Mouse (Mus musculus): ENCODE results near the gene Pbx2. TPM values are rescaled to one million over a fixed set of nuclear protein-coding genes. Genes with fewer than 3 reads are reported as not detected.

Pbx2 gene
- total RNA-seq, 2 experiments from 2014 or later = 12.1 to 13.6 TPM

GRCm38 (mm10) chr17:34604061-34604508 lies 13.0 kb downstream of the Pbx2 start, which contains the start of gene Agpat1:
Agpat1 (plus strand) TSS chr17:34604262.
- DNase-seq = peak; percentile 99

- peak; percentile 65 for DNase-seq
These were observed 13.6 kb downstream of the Pbx2 start for GRCm38 (mm10) chr17:34604511-34605237.

GRCm38 (mm10) chr17:34605609-34606008 lies 14.5 kb downstream of the Pbx2 start:
- DNase-seq = peak; percentile 97

DNA sequence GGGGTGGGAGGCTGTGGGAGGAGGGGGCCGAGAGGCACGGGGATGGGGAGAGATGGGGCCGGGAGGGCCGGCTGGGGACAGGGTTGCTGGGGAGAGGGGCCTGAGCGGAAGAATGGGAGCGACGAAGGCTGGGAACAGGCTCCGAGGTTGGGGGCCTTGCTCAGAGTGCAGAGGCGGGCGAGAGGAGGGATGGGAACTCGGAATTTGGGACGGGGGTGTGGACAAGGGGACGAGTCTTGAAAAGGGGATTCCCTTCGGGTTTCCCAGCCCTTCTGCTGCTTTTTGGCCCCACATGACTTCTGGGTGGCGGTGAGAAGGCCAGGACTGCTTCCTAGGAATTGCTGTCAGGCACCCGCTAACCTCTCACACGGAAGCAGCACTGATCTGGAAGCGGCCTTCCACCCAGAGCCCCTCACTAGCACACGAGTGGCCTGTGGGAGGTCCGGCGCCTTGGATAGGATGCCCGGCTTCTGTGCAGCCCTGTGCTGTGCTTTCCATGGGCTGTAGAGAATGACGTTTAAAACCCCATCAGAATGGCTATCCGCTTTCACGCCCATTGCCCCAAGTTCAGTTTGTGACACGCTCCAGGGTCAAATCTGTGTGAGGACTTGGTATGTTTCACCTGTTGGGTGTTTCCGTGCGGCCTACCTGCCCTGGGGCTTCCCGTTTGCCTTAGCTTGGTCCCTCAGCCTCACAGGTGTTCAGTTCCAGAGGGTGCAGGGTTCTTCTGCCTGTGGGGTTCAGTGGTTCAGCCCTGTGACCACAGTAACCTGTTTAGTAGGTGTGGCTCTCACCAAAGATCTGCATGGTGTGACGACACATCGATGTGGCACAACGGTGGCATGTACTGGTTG lies 15.3 kb downstream of the Pbx2 start:
- no peak for DNase-seq

DNA sequence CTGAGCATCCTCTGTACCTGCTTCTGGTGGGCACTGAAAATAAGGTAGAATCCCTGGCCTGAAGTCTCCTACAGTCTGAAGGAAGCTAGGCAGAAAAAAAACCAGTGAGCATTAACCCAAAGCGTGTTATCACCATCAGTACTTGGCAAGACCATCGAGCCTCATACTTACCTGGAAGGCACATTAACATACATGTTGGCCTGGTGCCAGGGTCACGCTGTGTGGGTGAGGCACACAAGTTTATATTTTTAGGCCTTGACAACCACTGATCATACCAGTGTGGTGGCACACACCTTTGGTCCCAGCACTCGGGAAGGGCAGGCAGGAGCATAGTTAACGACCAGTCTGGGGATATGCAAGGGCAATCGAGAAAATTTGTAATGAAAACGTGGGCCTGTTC lies 16.9 kb downstream of the Pbx2 start:
- DNase-seq = no peak

- DNase-seq = no peak
These were observed 20.0 kb downstream of the Pbx2 start for GRCm38 (mm10) chr17:34611050-34611449.

DNA sequence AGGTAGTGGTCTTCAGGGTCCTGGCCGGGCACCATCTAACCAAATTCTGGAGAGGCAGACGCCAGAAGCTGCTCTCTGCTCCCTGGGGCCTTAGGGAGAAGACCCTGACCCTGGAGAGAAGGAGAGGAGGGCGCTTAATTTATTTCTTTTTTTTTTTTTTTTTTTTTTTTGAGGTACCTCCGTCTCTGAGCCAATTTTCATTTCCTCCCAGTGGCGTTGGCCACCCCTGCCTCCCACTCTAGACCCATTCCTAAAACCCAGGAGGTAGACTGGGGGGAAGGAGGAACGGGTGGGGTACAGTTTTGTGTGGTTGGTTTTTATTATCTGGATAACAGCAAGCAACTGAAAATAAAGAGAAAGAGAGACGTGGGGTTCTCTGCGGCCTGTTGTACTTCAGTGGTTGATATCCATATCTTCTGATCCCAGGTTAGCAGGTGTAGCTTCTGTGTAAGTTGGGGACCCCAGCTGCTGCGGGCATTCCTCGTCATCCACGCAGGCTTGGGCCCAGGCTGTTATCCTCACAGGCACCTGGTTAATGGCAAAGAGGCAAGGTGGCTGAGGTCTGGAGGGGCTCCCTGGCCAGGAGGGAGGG lies 22.1 kb downstream of the Pbx2 start:
- DNase-seq = no peak

- no peak for DNase-seq
These were observed 22.8 kb downstream of the Pbx2 start for GRCm38 (mm10) chr17:34613830-34614229.

GRCm38 (mm10) chr17:34615871-34616270 lies 24.8 kb downstream of the Pbx2 start, which contains the start of gene Egfl8:
Egfl8 (minus strand) TSS chr17:34615971.
- DNase-seq = no peak

GRCm38 (mm10) chr17:34618999-34619398 lies 27.9 kb downstream of the Pbx2 start:
- DNase-seq = no peak

- DNase-seq = no peak
These were observed 29.9 kb downstream of the Pbx2 start for GRCm38 (mm10) chr17:34621006-34621405.

DNA sequence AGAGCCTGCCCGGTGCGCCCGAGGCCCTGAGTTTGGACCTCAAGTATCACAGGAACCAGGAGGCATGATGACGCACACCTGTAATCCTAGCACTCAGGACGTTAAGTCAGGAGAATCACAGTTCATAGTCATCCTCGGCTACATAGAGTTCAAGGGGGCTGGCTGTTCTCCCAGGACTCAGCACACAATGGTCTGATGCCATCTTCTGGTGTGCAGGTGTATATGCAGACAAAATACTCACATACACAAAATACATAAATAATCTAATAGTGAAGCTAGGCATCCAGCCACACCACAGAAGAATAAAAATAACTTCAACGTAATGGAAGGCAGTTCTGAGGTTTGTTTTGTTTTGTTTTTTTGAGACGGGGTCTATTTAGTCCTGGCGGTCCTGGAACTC lies 32.1 kb downstream of the Pbx2 start:
- no peak for DNase-seq

GRCm38 (mm10) chr17:34624981-34625380 lies 33.9 kb downstream of the Pbx2 start:
- DNase-seq = no peak

GRCm38 (mm10) chr17:34626062-34626772 lies 35.2 kb downstream of the Pbx2 start:
- no peak for DNase-seq

- DNase-seq = no peak
These were observed 35.7 kb downstream of the Pbx2 start for GRCm38 (mm10) chr17:34626773-34627092.

DNA sequence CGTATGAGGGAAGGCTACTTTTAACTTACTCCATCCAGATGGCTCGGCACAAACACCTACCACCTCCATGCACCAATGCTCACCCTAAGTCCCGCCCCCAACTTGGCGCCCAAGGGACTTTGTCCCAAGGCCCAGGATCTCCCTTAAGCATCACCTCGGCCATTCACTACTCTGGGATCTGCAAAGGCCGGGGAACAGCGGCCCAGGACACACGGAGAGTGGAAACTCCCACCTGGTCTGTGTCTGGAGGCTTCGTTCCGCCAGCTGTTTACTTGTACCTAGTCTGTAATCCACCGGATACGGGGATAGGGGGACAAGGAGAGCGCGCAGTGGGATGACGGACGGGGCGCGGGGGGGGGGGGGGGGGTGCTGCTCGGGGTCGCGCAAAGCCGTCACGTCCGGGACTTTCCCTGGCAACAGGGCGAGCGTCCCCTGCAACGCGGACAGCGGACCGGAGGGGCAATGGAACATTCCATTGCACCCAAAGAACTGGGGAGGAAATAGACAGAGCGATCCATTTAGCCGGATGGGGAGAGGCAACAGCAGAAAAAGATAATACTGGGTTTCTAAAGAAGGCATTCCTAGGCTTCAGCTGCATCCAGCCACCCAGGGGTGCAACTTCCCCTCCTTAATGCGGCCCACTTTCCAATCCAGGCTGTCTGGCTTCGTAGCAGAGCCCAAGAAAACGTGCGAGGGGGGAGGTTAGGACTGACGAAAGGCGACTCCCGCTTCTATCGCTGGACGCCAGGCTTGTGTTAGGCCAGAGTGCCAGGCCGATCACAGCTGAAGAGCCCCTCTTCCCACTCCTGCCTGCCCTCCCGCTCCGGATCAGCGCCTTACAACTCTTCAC lies 36.3 kb downstream of the Pbx2 start:
- DNase-seq = peak; percentile 85

DNA sequence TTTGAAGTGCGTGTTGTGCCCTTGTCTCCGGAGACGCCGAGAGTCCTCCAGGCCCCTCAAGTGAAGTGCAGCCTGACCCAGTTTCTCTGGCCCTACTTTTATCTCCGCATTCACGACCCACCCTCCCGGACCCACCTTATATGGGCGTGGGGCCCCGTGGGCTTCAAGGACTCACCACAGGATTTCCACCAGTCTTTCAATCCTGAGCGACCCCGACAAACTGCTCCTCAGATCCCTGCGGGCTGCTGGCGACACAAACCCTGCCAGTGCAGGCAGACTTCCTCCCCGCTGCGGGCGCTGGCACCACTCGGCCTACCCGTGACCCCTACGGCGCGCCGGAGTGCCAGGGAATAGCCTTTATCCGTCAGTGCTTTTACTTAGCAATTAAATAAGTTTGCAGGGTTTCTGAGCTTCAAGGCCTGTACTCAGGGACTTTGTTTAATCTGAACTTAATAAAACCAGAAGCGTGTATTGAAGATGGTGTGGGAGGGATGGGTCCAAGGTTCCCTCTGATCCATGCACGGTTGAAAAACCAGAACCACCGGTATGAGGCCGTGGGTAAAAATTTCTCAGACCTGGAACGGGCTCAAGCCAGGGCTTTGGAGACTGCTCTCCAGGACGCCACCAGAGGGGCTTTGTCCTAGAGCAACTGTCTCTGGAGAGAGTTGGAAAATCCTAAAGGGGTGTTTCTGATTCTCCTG lies 37.0 kb downstream of the Pbx2 start, which contains the start of gene Ppt2:
Gene Ppt2, minus strand, starts transcription at position 568 of the 701 bp plus-strand sequence.
- no peak for DNase-seq

DNA sequence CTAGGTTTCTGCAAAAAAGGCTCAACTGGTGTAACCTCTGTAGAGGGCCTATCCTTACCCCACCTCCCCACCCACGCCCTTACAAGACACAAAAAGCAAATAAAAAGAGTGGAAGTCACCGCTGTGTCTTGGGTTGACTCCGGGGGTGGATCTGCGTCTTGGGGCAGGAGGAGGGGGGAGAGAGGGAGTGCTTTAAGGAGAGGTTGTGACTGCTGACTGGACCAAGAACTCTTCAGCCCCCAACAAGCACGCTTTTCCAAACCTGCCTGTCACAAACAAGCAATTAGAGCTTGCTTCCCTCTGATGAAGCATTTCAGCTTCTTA lies 37.5 kb downstream of the Pbx2 start:
- no peak for DNase-seq

DNA sequence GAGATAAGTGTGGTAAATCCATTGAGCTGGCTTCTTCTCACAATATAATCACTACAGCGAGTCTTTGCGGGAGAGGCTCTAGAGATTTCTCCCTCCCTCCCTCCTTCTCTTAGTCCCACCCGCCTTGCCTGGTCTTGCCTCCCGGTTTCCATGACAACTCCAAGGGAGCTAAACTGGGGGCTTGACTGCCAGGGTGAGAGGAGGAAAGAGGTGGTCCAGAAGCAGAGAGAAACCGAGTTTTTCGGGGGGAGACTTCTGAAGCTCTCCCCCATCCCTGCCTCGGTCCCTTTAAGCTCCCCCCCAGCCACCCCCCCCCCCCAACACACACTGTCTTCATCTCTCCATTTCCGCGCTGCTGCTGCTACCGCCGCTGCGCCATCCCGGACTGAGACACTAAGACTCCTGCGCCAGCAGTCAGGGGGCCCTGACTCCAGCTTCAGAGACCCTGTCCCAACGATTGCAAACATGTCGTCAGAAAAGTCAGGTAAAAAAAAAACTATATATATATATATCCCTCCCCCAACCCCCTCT lies 38.2 kb downstream of the Pbx2 start, which contains the start of gene Prrt1:
Gene Prrt1, plus strand, starts transcription at position 313 of the 531 bp plus-strand sequence.
- DNase-seq = no peak

Data from gastrocnemius, postnatal 25 days (tissue).